Mouse (Mus musculus) adrenal gland, adult 2 months (tissue): ENCODE measurements around the gene Rpl36. TPM values are rescaled to one million over a fixed set of nuclear protein-coding genes. Genes with fewer than 3 reads are reported as not detected.
A peak's percentile ranks its signal among the peaks of the same experiment; 100 is the strongest.

Experiments
- DNase-seq: peaks from one replicate; pipeline ENCODE4 v3.0.0; 2021
- polyA plus RNA-seq: library from polyadenylated mRNA; depleted of rRNA; stranded (reverse); fragments of >200 nt; gene quantifications from 2 replicates; pipeline ENCODE4 v1.2.3, GENCODE M21; 2012; rRNA removed
- total RNA-seq, 2 experiments: library from RNA; stranded (reverse); gene quantifications; 2 replicates each; pipeline ENCODE4 v1.2.3; 2021

Gene Rpl36
- total and polyA plus RNA-seq, 3 experiments = 720 to 1,273 (median 828) TPM

GRCm38 (mm10) chr17:56647546-56647945 is 34.3 kb downstream of the Rpl36 start:
- no peak for DNase-seq

GRCm38 (mm10) chr17:56651801-56652200 is 38.6 kb downstream of the Rpl36 start:
- DNase-seq = no peak

GRCm38 (mm10) chr17:56654771-56655170 is 41.6 kb downstream of the Rpl36 start:
- DNase-seq = peak; percentile 41

- DNase-seq = peak; percentile 74
Measured at GRCm38 (mm10) chr17:56655311-56655710, 42.1 kb downstream of the Rpl36 start.

- no peak for DNase-seq
Measured at GRCm38 (mm10) chr17:56656171-56656570, 43.0 kb downstream of the Rpl36 start.

- no peak for DNase-seq
Measured at GRCm38 (mm10) chr17:56663659-56664058, 50.4 kb downstream of the Rpl36 start.

Other genes starting within 250 kb of the Rpl36 start
- 100 to 1,000 TPM; 149 to 249 TPM for gene Ptprs, start 136.9 kb upstream of the Rpl36 start, total RNA-seq
- gene Ptprs, start 136.9 kb upstream of the Rpl36 start, polyA plus RNA-seq = 573 and 605 TPM in 2 replicates
- gene Znrf4, start 101.0 kb upstream of the Rpl36 start, total RNA-seq = not detected
- not detected in 2 replicates for gene Znrf4, start 101.0 kb upstream of the Rpl36 start, polyA plus RNA-seq
- gene Gm20219, start 59.0 kb upstream of the Rpl36 start, total RNA-seq = under 1 TPM; 0.31 to 0.98 TPM
- 2.6 and 3.0 TPM in 2 replicates for gene Gm20219, start 59.0 kb upstream of the Rpl36 start, polyA plus RNA-seq
- 100 to 1,000 TPM in 1 of 2 experiments, 10 to 100 TPM in 1; 82.8 to 119 TPM for gene Safb2, start 28.8 kb upstream of the Rpl36 start, total RNA-seq
- gene Safb2, start 28.8 kb upstream of the Rpl36 start, polyA plus RNA-seq = 65.4 and 89.2 TPM in 2 replicates
- 100 to 1,000 TPM in 1 of 2 experiments, 10 to 100 TPM in 1; 87.4 to 126 TPM for gene Safb, start 28.6 kb upstream of the Rpl36 start, total RNA-seq
- 77.8 and 121 TPM in 2 replicates for gene Safb, start 28.6 kb upstream of the Rpl36 start, polyA plus RNA-seq
- gene 2410015M20Rik, start 3.6 kb upstream of the Rpl36 start, total RNA-seq = 100 to 1,000 TPM; 317 to 361 TPM
- gene 2410015M20Rik, start 3.6 kb upstream of the Rpl36 start, polyA plus RNA-seq = 98.0 and 117 TPM in 2 replicates
- gene Lonp1, start 13.5 kb downstream of the Rpl36 start, total RNA-seq = 100 to 1,000 TPM; 549 to 571 TPM
- 447 and 560 TPM in 2 replicates for gene Lonp1, start 13.5 kb downstream of the Rpl36 start, polyA plus RNA-seq
- gene Catsperd, start 14.7 kb downstream of the Rpl36 start, total RNA-seq = 1 to 10 TPM; 1.1 to 6.6 TPM
- gene Catsperd, start 14.7 kb downstream of the Rpl36 start, polyA plus RNA-seq = 1.4 and 1.9 TPM in 2 replicates
- gene Ranbp3, start 59.9 kb downstream of the Rpl36 start, total RNA-seq = 10 to 100 TPM; 64.3 to 77.8 TPM
- 82.4 and 97.1 TPM in 2 replicates for gene Ranbp3, start 59.9 kb downstream of the Rpl36 start, polyA plus RNA-seq
- 100 to 1,000 TPM; 263 to 339 TPM for gene Ndufa11, start 104.4 kb downstream of the Rpl36 start, total RNA-seq
- 862 and 877 TPM in 2 replicates for gene Ndufa11, start 104.4 kb downstream of the Rpl36 start, polyA plus RNA-seq
- 10 to 100 TPM; 26.8 to 31.6 TPM for gene Vmac, start 104.6 kb downstream of the Rpl36 start, total RNA-seq
- gene Vmac, start 104.6 kb downstream of the Rpl36 start, polyA plus RNA-seq = 50.2 and 57.3 TPM in 2 replicates
- 1 to 10 TPM; 3.2 to 3.9 TPM for gene Nrtn, start 144.1 kb downstream of the Rpl36 start, total RNA-seq
- gene Nrtn, start 144.1 kb downstream of the Rpl36 start, polyA plus RNA-seq = 53.9 and 64.0 TPM in 2 replicates
- 10 to 100 TPM; 30.0 to 36.2 TPM for gene Dus3l, start 151.3 kb downstream of the Rpl36 start, total RNA-seq
- gene Dus3l, start 151.3 kb downstream of the Rpl36 start, polyA plus RNA-seq = 104 and 121 TPM in 2 replicates
- under 1 TPM; 0.43 to 0.73 TPM for gene Prr22, start 156.8 kb downstream of the Rpl36 start, total RNA-seq
- 4.7 and 5.6 TPM in 2 replicates for gene Prr22, start 156.8 kb downstream of the Rpl36 start, polyA plus RNA-seq
- 1 to 10 TPM; 5.7 to 7.8 TPM for gene Rfx2, start 217.6 kb downstream of the Rpl36 start, total RNA-seq
- gene Rfx2, start 217.6 kb downstream of the Rpl36 start, polyA plus RNA-seq = 12.3 and 13.4 TPM in 2 replicates